Mouse (Mus musculus): ENCODE data around the gene Tirap.
A peak's percentile ranks its signal among the peaks of the same experiment; 100 is the strongest.

The Tirap gene

DNA sequence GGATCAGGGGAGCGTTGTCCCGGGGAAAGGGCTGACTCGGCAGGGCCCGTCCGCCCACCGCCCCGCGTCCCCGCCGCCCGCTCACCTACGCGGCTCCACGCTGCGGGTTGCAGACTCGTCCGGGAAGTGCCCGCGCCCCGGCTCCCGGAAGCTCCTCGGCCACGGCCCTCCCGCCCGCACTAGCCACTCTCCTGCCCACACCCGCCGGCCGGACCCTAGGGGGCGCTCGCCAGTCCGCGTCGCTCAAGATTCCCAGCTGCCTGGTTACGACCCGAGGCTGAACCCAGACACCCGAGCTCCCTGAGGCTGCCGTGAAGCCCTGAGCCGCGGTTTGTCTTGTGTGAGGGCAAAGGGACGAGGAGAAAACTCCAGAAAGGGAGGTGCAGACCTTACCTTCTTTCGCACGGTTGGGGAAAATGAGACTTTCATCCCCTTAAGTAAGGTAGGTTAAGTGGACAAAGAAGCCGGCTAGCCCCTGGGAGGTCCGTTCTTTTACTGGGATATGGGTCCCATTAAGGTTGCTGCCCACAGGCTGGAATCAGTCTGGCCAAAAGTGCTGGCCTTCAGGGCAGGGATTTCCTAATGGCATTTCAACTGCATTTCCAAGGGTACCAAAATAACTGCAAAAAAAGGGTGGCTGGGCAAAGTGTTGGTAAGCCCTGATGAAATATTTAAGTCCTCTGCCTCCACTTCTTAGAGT lies at the start of gene Tirap, which contains the start of gene Srpr:
Gene Tirap (minus strand): TSS at position 520 of the 700 bp plus-strand sequence.
Gene Srpr (plus strand): TSS at position 404 of the 700 bp plus-strand sequence.
- DNase-seq (ENCODE audit: low read depth, low spot score) = peak; percentile 86

DNA sequence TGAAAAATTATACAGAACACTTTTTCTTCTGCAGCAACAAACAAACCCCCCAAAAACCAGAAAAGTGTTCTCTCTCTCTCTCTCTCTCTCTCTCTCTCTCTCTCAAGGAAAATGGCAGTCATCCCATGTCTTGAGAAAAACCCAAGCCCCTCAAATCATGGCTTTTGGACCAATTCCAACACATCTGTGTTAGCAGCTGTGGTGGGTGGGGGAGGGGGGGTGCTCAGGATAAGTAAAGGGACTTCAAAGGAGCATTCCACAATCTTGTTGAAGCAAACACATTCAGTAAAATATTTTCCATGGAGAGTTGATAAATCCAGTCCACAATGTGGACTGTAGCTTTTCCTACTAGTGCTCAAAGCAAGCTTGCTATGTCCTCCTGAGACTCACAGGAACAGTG lies 49.4 kb upstream of the Tirap start:
- DNase-seq (ENCODE audit: low read depth, low spot score) = no peak

DNA sequence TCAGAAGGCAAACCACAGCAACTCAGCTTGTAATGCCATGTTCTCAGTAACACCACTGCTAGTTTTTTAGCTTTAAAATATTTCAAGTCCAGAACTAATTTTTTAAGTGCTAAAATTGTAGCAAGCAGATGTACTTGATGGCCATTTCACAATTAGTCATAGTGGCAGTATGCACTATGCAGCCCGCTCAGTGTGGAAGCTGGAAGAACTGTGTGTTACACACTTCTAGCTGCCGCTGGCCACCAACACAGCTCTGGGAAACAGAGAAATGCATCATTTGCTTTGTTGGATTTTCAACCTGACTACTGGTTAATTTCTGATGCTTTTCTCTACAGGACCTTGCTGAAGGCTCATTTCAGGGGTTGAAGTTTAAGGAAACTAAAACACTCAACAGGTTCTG lies 47.3 kb upstream of the Tirap start:
- no peak for DNase-seq (ENCODE audit: low read depth, low spot score)

DNA sequence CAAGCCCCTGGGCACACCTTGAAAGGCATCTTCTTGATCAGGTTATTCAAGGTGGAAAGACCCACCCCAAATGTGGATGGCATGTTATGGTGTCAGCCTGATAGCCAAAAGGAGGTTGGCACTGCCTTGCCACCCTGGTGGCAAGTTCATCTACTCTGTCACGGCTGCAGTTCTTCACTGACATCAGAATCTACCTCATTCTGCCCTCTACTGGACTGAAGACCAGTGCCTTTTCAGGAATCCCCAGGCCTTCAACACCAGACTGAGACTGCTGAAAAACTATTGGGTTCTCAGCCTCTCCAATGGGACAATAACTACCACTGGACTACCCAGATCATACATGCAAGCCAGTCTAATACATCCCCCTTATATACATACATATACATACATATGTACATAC lies 39.6 kb upstream of the Tirap start:
- no peak for DNase-seq (ENCODE audit: low read depth, low spot score)

DNA sequence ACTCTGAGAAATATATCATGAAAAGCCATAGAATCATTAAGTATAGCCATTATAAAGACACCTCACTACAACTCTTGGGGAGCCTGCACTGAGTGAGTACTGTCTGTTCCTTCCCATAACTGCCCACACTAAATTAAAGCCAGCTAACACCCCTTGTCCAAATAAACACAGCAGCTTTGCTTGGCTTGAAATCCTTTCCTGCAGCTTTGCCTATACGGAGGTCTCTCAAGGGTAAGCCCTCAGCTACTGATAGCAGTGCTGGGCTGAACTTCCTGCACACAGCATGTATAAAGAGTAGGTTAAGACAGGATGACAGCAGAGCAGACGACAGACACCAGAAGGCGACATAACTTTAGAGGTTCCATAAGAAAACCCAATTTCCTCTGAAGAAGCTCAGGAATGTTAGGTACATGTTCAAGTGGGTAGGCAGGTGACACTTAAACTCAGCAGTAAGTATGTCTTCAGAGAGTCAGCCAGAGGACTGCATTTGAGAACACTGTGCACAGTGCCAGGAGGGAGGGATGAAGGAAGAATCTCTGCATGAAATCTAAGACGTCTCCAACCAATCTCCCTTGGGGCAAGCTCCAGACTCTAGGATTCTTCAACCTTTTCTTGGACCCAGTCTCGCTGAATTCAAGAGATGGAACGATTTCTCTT lies 39.0 kb upstream of the Tirap start:
- no peak for DNase-seq (ENCODE audit: low read depth, low spot score)

DNA sequence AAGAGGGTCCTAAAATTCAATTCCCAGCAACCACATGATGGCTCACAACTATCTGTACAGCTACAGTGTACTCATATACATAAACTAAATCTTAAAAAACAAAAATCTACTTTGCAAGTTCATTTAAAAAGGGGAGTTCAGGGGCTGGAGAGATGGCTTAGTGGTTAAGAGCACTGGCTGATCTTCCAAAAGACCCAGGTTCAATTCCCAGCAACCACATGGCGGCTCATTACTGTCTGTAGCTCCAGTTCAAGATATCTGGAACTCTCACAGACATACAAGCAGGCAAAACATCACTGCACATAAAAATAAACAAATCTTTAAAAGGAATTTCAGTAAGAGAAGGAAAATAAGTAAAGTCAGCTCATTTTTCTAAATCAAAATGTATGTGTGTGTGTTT lies 38.3 kb upstream of the Tirap start:
- DNase-seq (ENCODE audit: low read depth, low spot score) = no peak

DNA sequence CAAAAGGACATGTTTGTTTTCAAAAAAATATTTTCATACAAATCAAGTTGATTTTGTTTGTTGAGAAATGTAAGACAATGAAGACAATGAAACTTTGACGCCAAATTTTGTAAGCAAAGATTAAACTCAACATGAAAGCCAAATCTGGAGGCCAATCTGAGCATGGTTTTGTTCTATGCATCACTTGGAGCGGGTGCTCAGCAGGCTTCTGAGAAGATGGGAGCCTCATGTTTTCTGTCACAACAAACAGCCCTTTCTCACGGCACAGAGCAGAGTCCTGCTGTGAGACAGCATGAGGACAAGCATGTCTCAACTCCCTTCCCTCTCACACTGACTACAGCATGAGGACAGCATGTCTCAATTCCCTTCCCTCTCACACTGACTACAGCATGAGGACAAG lies 35.9 kb upstream of the Tirap start:
- DNase-seq (ENCODE audit: low read depth, low spot score) = peak; percentile 29

DNA sequence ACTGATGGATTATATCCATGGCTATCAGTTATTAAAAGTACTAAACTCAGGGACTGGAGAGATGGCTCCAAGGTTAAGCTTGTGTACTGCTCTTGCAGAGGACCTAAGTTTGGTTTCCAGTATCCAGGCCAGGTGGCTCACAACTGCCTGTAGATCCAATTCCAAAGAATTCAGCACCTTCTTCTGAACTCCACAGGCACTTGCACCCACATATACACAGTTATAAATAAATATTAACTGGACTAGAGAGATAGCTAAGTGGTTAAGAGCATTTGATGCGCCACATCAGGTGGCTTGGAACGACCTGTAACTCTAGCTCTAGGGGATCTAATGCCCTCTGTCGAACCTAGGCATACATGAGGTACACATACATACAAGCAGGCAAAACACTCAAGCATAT lies 28.6 kb upstream of the Tirap start:
- no peak for DNase-seq (ENCODE audit: low read depth, low spot score)

DNA sequence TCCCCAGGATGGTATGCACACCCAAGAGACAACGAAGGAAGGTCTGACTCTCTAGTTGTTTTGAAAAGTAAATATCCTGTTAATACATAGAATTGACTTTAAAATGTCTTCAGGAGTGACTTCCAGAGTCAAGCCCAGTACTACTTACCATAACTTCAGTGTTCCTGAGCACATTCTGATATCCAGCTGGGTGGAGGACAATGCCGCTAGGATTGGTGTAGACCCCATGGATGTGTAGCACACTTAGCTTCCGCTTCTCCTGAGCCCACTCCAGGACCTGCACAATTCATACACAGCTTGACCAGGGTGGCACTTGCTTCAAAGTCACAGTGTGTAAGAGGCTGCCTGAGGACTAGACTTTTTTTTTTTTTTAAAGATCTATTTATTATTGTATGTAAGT lies 23.4 kb upstream of the Tirap start:
- no peak for DNase-seq (ENCODE audit: low read depth, low spot score)

DNA sequence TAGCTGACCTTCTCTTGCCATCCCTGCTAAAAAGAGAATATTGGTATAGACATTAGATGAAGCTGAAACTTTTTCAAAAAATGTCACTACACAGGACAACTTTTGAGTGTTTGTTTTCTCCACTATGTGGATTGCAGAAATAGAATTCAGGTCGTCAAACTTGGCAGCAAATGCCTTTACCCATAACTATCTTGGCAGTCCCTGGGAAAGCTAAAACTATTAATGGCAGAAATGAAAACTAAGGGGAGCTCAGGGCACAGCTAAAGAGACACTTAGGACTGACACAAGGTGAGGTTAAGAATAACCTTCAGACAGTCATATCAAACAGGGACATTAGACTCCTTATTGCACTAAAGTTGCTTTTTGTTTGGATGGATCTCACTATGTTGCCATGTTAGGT lies 17.9 kb upstream of the Tirap start:
- DNase-seq (ENCODE audit: low read depth, low spot score) = no peak

DNA sequence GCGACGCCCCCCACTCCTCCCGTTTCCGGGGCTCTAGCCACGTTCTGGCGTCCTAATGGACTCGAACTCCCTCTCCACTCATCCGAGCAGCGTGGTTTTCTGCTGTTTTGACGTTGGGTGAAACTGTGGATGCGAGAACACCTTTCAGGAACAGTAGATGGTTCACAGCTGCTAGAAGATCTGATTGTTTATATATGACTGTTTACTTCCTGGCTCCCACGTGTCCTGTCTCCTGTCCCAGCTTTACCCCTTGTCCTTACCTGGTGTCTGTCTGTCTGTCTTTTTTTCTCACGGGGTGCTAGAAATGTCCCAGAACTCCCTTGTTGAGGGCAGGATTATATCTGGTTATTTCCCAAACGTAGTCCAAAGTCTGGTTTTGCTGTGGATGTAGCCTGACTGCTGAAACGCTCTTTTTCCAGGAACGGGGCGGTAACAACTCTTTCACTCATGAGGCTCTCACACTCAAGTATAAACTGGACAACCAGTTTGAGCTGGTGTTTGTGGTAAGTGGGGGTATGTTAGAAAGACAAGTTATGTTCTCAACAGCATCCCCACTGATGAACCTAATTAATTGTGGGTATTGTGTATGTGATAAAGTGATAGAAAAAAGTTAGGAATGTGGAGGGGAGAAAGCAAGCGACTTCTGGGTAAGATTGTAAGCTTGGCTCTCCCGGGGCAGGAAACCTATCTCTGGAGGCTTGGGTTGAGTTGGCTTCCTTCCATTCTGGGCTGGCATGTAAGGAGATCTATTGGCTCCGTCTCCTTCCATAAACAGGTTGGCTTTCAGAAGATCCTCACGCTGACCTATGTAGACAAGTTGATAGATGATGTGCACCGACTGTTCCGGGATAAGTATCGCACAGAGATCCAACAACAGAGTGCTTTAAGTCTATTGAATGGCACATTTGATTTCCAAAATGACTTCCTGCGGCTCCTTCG lies 11.8 kb upstream of the Tirap start:
- peak; percentile 10 for DNase-seq (ENCODE audit: low read depth, low spot score)

DNA sequence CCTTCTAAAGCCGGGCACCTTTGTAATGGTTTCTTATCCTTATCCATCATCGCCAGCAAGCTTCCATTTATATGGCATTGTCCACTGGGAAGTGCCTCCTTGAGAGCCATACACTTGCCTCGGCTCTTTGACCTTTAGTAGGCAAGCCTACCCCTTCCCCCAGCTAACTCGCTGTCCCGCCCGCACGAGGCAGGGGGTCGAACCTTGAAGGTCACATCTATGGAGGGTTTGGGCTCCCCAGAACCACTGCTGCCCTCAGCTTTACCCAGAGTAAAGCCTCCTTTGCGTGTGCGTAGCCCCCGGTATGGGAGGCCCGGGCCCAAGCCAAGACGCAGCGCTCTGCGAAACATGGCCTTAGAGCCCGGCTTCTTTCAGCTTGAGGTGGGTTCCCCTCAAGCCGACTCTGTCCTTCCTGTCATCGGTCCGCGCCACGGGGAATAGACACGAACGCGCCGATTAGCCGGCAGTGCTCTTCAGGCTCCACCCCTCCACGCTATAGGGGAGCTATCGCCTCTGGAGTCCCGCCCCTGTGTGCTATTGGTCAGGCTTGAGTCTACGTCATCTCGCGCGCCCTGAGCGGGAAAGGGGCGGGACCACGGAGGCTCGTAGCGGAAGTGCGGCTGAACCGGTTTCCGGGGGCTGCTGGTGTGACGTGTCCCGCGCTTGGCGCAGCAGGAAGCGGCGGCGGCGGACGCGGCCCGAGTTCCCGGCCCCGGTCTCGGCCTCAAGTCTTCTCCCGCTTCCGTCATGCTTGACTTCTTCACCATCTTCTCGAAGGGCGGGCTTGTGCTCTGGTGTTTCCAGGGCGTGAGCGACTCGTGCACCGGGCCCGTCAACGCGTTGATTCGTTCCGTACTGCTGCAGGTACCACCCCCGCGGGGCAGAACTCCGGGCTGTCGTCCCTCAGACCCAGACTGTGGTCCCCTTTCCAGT lies 10.7 kb upstream of the Tirap start, which contains the start of gene Foxred1:
Gene Foxred1 (minus strand): TSS at position 514 of the 933 bp plus-strand sequence.
- DNase-seq (ENCODE audit: low read depth, low spot score) = peak; percentile 100

DNA sequence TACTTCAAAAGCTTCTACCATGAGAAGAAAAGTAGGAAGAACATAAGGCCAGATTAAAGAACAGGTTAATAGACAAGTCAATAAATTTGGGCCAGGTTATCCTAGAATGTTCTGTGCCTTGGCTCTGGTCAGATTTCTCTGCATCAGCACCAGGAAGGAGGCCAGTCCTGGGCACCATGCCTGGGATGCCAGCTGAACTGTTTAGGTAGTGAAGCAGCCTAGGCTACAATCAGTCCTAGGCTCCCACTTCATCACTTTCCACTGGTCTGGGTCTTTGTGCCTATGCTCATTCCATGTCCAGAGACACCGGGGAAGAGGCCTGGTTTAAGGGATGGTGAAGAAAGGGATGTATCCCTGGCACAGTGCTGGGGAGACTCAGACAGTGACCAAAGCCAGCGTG lies 4.3 kb upstream of the Tirap start:
- no peak for DNase-seq (ENCODE audit: low read depth, low spot score)

DNA sequence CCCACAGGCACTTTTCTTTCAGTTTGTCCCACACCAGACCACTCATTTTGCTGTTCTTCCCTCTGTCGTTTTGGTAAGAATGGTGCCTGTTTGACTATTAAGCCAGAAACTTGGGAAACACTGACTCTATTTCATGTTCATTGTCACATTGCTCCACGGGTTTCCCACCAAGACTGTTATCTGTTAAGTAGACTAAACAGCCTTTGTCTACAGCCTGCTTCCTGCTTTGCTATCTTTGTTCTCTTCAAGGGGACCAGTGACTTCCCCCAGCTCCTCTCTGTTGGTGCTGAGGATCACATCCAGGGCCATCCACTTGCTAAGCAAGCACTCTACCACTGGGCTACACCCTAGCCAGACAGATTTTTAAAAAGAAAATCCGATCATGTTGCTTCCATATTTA lies 3.4 kb upstream of the Tirap start:
- no peak for DNase-seq (ENCODE audit: low read depth, low spot score)

DNA sequence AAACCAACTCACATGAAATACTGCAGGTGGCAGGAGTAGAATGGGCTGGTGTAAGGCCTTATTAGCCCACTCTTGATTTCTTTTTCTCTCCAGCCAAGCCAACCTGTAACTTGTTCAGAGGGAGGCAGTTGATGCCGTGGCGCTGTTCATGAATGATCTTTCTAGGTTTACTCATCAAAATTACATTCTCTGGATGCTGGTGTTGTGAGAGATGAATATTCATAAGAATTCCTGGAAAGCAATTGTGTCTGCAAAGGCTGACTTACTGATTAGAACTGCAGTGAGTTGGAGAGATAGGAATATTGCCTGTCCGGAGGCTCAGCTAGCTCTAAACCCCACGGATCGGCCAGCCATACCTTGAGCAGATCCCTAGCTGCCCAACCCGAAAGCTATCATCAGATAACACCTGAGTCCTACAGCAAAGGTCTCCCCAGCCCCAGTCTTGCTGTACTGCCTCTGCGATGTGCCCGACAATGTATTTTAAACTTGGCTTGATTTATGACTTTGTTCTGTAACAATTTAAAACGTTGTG lies 504 bp upstream of the Tirap start:
- peak; percentile 34 for DNase-seq (ENCODE audit: low read depth, low spot score)

DNA sequence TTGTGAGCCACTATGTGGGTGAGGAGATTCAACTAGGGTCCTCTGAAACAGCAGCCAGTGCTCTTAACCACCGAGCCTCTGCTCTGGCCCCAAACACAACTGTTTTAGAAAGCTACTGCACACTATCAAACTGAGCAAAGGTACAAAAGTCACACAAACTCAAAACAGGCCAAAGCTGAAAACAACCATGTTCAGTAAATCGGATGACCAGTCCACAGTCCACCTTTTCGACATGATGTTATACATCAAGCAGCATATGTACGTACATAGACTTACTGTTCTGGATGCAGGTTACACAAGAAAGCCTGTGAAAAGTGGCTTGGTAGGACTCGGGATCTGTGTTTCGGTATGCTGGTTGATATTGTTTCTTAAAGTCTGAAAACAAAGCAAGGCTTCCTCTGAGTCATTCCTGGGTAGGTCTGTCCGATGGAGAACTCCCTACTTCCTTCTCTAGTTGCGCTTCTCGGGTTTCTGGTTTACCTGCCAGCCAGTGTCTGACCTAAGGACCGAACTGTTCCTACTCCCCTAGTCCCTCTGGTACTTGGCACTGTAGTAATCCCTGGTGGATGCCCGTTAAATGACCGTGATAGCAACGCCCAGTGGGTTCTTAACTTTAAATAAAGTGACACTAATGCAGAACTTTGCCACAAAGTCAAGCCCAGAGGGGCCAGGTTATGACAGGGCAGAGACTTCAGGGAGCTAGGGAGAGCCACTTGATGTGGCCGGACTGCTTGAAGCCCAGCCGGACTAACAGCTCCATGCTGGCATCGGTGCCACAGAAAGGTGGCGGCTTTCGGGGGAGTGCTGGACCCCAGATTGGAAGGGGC lies 933 bp downstream of the Tirap start:
- no peak for DNase-seq (ENCODE audit: low read depth, low spot score)

DNA sequence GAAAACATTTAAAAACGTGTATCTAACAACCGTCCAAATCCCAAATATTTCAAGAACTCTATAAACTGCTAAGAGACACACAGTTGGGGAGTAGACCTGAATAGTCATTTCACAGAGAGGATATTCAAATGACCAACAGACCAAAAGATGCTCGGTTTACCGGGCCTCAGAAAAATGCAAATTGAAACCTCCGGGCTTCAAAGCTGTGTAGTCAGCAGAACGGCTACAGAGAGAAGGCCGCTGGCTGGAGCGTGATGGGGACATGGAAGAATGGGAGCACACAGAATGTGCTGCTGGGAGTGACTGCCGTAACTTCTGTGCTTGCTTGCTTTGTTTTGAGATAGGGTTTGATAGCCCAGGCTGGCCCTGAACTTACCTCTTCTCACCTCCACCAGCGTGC lies 1.7 kb downstream of the Tirap start:
- no peak for DNase-seq (ENCODE audit: low read depth, low spot score)

DNA sequence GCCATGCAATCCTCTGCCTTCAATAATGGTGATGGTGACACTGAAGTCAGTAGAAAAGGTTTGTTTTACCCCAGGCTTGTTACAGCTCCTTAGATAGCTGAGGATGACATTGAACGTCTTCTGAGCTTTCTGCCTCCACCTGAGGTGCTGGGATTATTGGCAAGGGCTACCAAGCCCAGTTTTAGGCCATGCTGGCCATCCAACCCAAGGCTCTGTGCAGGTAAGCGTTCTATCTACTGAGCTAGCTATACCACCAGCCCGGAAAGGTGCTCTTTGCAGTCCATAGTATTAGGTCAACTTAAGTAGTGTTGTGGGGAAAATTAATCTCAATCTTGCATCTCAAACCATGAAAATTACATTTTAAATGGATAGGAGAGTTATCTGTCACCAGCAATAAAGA lies 2.5 kb downstream of the Tirap start:
- no peak for DNase-seq (ENCODE audit: low read depth, low spot score)

DNA sequence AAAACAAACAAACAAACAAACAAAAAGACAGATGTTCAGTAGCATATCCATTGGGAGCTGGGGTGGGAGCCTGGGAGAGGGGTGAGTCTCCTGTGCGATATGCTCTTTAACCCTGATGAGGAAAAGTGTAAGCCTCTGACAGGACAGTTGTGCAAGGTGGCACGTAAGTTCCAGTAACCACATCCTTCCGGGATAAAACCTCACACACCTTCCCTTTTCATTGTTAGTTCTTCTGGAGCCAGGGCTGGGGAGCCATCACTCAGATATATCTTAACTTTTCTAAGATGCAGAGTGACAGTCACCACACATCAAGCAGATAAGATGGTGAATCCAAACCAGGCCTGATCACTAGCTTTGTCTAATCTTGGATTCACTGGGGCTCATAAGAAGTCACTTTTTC lies 6.0 kb downstream of the Tirap start:
- no peak for DNase-seq (ENCODE audit: low read depth, low spot score)

DNA sequence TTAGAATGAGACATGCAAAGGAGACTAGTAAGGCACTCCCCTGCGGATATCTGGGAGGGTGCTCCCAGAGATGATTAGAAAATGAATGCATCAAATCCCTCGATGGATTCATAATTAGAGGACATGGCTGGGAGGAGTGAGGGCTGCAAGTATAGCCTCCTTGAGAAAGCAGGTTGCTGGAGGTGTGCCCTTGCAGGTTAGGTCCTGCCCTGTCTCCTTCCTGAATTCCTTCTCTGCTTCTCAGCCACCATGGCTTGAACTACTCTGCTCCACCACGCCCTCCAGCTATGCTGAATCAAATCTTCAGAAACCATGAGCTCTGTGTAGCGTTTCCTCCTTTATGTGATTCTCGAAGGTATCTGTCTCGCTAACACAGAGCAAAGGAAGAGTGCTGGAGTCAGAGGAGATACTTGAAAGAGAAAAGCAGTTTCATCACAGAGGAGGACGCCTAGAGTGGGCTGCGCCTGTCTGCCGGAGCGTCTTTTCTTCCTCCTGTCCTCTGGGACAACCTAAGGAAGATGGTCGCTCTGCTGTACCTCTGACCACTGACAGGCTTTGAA lies 7.0 kb downstream of the Tirap start:
- DNase-seq (ENCODE audit: low read depth, low spot score) = no peak

All from brain, adult 2 months (tissue).